Mouse (Mus musculus) ES-E14 (cell line): ENCODE data around the gene Tulp2.

ENCODE experiments used
- CHD2 ChIP-seq: IDR thresholded peaks from 2 replicates; pipeline ENCODE4 v1.6.1; 2014; ENCODE audit warnings: mild to moderate bottlenecking, low read depth, low read length, inconsistent platforms
- MAFK ChIP-seq: IDR thresholded peaks from 2 replicates; pipeline ENCODE4 v1.6.1; 2014; ENCODE audit warnings: mild to moderate bottlenecking, low read depth, low read length, inconsistent platforms; ENCODE audit not compliant: insufficient read depth
- ZNF384 ChIP-seq: IDR thresholded peaks from 2 replicates; pipeline ENCODE4 v1.6.1; 2012; ENCODE audit warnings: low read depth, low read length, inconsistent platforms

DNA sequence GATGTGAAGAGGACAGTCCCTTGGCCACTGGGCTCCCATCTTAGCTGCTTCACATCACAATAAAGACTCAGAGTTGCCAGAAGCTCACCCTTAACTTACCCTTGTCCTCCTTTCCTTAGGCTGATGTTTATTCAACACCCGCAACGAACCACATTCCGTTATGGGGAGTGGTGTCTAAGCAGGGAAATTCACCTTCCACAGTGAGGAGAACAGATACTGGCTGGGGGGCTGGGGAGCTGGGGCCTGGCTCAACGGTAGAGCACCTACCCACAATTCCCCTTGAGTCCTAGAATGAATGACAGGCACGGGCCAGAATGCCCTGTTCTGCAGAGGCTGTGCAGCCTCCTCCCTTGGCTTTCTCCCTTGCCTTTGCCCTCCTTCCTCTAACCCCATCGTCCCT is 77.2 kb downstream of the Tulp2 start:
- no peak for TF ChIP-seq CHD2
- no peak for TF ChIP-seq ZNF384
- TF ChIP-seq MAFK: no peak
